Mouse (Mus musculus) activated CD4-positive, CD25-positive, alpha-beta regulatory T cell, adult 9 weeks (primary cell): ENCODE results near the gene Stat1. TPM values are rescaled to one million over a fixed set of nuclear protein-coding genes. Genes with fewer than 3 reads are reported as not detected.

ENCODE experiments used
- polyA plus RNA-seq: library from polyadenylated mRNA; unstranded; fragments of 100-300 nt; shearing (Covaris generic); gene quantifications from one replicate; pipeline ENCODE4 v1.2.1, GENCODE M21; 2017

The Stat1 gene
- 1,374 TPM for polyA plus RNA-seq

DNA sequence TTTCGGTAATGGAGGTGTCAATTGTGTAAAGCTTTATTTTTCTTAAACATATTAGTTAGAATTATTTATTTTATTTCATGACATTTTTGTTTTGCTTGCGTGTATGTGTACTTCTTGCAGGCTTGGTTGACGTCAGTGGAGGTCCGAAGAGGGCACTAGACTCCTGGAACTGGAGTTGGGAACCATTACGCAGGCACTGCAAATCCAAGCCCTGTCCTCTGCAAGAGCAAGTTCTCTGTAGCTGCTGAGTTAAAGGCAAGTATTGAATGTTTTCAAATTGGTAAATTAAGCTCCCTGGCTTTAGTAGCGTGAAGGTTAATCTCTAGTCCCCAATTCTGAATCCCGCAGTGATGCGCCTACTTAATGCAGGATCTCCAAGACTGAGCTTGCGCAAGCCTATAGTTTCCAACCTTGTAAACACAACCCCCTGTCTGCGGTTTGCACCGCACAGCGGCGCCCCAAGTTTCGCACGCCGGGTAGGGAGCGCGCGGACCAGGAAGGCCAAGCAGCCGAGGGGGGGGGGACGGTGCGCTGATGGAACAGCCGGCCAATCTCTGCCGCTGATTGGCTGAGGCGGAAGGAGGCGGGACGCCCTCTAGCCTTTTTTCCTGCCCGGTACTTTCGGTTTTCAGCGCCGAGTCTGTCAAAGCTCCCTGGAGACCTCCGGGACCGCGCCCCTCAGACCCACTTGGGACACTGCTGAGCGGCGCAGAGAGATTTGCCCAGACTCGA is at the start of gene Stat1:
TSS of gene Stat1 (plus strand) at position 581 of the 732 bp plus-strand sequence.

Other genes with a start within 250 kb of the Stat1 start
- 0.65 TPM for gene Myo1b, start 203.4 kb upstream of the Stat1 start, polyA plus RNA-seq
- 216 TPM for gene Stat4, start 132.3 kb upstream of the Stat1 start, polyA plus RNA-seq
- gene Gls, start 113.8 kb downstream of the Stat1 start, polyA plus RNA-seq = 23.8 TPM